Mouse (Mus musculus): ENCODE data around the gene Rpp25.

- TF ChIP-seq CTCF (IDR thresholded peaks at IDR 0.05; ENCODE audit: control insufficient read depth, insufficient read depth, low read length) (no peak), POLR2A (IDR thresholded peaks at IDR 0.05; ENCODE audit: borderline replicate concordance, control insufficient read depth, low read depth, low read length) (no peak)
Measured at GRCm38 (mm10) chr9:57468914-57469313, 34.9 kb upstream of the Rpp25 start.

Measured in bone marrow, adult 2 months (tissue).